Mouse (Mus musculus): Measurements from ENCODE around the gene Pacrg. TPM values are rescaled to one million over a fixed set of nuclear protein-coding genes. Genes with fewer than 3 reads are reported as not detected.
A peak's percentile ranks its signal among the peaks of the same experiment; 100 is the strongest.

Pacrg gene
- polyA plus RNA-seq (2017; shearing (Covaris generic)), result not detected

DNA sequence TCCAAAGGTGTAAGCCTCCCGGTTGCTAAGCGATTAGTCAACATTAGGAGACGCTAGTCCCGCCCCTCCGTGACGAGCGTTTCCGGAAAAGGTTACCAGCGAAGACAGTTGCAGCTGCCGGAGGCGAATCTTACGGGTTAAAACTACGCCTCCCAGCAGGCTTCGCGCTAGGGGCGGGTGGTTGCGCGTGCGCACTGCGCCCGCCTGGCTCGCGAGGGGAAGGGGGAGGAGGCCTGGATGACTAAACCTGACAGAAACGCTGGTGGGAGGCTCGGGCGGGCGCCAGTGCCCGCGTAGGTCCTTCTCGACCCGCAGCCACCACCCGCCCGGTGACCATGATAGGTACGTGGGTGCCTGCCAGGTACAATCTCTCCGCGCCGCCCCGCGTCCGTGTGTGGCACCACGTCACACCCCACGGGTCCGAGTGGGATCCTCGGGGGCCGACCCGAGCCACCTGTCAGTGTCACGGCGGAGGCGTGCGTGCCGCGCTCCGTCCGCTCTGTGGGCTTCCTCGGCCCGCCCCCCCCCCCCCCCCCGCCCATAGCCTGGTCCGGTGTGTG is at the start of gene Pacrg, which contains the start of gene Prkn:
TSS of gene Pacrg (minus strand) at position 164 of the 560 bp plus-strand sequence.
TSS of gene Prkn (plus strand) at position 237 of the 560 bp plus-strand sequence.
- peak; percentile 98 for ATAC-seq

DNA sequence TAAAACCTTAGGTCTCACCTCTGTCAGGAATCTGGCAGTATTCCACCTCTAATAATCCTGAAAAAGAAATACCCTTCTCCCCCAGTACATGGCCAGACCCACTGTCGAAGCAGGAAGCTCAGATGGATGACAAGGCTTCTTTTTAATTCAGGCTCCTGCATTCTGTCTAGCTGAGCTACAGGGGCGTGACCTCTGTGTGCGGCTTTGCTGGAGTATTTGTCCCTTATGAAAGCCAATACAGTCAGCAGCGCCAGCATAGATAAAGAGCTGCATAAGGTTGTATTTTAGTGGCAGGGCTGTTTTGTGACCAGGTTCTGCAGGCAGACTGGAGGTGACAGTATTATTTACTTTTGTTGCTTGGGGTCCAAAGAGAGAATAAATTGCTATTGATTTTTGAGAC is 47.8 kb upstream of the Pacrg start:
- no peak for ATAC-seq

- no peak for ATAC-seq
Observed at GRCm38 (mm10) chr17:10882260-10882659, 42.1 kb upstream of the Pacrg start.

DNA sequence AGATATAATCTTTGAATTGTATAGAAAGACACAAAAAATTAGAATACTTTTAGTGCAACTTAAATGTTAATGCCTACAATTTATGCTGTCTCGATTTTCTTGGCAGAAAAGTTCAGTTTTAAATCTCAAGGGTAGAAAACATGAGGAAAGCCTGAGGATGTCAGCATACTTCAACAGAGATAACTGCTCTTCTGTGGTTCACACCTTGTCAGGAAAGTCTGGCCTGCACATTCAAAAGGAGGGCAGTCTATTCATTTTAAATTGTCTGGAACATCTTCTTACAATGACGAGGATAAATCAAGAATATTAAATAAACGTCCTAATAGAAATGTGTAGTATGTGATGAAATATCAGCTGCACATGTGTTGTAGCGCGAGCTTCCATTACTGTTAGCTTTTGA is 38.9 kb upstream of the Pacrg start:
- no peak for ATAC-seq

DNA sequence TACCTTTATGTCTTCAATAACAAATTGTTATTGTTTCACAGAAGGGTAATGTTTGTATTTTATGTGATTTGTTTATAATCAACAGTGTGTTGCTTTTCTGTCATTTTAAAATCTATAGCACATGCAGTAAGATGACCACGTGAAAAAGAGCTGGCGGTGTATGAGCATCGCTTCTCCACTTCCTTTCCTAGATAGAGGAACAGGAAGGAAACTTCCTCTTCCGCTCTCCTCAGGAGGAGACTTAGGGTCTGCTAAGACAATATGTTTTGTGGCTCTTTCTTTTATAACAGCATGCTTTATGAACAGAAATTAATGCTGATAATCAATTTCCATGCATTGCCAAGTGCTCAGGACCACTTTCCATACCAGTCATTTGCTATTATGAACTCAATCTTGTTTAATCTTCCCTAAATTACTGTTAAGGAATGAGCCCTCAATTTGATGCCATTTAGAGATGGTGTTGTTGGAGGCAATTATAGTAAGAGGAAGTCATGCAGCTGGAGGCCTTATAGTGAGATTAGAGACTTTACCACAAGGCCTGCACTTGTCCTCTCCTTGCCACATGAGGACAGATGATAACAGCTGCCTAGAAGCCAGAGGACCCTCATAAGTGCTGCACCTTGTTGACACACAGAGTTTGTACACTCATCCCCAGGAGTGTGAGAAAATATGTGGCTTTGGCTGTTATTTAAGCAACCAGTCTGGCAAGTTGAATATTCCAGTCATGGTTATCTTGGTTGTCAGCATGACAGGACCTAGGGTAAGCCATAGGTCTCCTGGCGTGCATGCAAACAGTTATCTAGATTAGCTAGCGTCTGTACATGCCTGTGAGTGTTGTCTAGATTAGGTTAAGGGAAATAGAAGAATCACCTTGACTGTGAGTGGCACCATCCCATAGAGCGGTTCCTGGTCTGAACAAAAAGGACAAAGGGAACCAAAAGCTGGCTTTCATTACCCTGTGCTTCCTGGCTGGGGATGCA is 34.4 kb upstream of the Pacrg start:
- ATAC-seq, result no peak

GRCm38 (mm10) chr17:10854207-10854606 is 14.1 kb upstream of the Pacrg start:
- no peak for ATAC-seq

DNA sequence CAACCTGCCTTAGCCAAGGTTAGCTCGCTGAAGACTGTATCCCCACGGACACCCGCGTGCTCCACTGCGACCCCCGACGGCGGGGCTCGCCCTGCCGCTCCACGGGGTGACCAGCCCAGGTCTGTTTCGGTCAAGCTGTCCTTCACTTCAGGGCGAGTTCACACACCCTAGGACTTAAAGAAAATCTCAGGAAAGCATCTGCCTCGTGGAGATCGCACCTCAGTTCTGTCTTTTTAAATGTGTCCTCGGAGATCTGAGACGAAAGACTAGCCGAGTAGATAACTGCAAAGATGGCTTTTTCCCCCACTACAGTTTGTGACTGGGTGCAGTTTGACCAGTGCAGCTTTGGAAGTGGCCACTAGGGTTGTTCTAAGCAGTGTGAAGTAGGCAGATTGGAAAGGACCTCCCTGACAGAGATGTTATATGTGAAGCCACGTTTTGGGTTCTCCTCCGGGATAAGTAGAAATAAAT is 655 bp upstream of the Pacrg start:
- no peak for ATAC-seq

GRCm38 (mm10) chr17:10818971-10819370 is 21.1 kb downstream of the Pacrg start:
- no peak for ATAC-seq

DNA sequence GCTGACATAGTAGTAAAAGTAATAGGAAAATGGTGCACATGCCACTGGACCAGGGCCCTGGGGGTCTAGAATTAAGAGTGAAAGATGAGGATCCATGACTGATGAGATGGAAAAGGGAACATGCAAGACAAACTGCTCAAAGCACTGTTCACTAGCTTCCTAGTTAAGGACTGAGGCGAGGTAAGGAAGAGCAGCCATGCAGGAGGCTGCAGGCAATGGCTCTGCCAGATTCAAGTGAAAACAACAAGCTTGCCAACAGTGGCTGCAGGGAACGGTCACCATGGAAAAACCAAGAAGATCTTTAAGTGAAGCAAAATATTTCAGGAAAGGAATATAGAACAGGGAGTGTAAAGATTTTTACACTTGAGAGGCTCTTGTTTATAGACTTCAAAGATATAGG is 31.5 kb downstream of the Pacrg start:
- no peak for ATAC-seq

- no peak for ATAC-seq
Observed at GRCm38 (mm10) chr17:10807261-10807998, 32.7 kb downstream of the Pacrg start.

GRCm38 (mm10) chr17:10806692-10807091 is 33.4 kb downstream of the Pacrg start:
- ATAC-seq, result no peak

DNA sequence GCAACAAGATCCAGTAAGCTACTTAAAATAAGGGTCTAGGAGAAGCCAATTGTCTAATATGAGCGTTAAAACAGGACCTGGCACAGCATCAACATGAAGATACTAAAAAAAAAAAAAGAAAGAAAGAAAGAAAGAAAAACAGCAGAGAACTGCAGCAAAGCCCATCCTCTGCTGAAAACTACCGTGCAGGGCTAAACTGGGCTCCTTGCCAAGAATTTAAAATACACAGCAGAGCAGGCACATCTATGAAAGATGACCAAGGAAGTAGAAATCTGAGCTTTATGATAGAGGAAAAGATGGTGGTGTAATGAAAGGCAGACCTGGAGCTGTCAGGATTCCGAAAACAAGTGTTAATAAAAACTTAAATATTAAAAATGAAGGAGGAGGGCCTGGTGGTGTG is 48.5 kb downstream of the Pacrg start:
- ATAC-seq, result no peak

DNA sequence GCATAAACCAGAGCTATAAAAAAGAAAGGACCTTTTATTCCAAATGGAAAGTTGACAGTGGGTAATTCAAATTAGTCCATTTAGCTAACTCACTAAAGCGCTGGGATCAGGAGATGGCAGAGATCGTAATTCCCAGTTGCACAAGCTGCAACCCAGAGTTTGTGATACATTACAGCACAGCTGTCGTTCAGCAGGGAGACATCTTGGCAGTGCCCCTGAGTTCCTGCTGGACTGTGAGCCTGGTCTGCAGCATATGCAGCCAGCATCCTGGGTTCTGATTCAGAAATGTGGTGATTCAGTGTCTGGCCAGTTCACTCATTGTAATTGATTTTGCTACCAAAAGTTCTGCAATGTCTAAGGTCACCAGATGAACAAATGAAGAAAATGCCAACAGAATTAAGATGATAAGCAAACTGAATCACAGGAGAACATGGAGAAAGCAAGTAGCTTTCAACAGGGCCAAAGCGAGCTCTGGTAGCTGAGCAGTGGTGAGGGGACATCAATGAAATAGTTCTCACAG is 55.6 kb downstream of the Pacrg start:
- ATAC-seq, result no peak

- no peak for ATAC-seq
Observed at GRCm38 (mm10) chr17:10776503-10776902, 63.6 kb downstream of the Pacrg start.

DNA sequence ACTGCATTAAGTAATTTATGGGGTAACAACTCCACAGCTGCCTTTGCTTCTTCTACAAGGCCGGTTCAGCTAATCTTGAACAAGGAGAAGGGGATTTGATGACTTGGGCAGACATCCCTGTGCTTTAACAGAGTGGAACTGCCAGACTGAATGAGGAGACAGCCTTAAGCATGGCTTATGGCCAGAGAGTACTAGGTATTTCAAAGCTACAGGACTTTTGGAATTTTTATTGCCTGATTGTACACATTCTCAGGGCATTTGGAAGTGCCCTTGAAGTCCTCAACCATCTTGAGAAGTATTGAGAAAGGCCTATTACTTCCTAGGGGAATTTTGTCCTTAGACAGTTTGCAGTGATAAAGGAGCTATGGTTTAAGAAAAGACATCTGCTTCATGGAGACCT is 65.6 kb downstream of the Pacrg start:
- no peak for ATAC-seq

DNA sequence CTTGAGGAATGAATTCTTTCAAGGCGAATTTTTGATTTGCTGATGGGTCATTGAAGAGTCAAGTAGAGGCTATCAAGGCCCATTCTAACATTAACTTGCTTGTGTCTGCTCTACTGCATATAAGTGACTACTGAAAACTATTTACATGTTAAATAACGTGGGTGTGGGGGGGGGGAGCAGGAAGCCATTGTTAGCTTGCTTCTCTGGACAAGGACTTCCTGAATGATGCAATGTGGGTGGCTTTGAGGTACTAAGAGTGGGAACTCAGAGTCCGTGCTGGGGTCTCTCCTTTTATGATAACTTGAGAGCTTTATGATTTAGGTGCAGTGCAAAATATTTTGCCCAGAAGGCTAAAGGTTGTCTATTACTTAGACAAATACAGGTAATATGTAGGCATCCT is 67.9 kb downstream of the Pacrg start:
- ATAC-seq, result no peak

GRCm38 (mm10) chr17:10769873-10770272 is 70.2 kb downstream of the Pacrg start:
- ATAC-seq, result no peak

GRCm38 (mm10) chr17:10766735-10767406 is 73.2 kb downstream of the Pacrg start:
- ATAC-seq, result no peak

GRCm38 (mm10) chr17:10764343-10764742 is 75.8 kb downstream of the Pacrg start:
- no peak for ATAC-seq

- ATAC-seq, result no peak
Observed at GRCm38 (mm10) chr17:10757455-10757854, 82.7 kb downstream of the Pacrg start.

DNA sequence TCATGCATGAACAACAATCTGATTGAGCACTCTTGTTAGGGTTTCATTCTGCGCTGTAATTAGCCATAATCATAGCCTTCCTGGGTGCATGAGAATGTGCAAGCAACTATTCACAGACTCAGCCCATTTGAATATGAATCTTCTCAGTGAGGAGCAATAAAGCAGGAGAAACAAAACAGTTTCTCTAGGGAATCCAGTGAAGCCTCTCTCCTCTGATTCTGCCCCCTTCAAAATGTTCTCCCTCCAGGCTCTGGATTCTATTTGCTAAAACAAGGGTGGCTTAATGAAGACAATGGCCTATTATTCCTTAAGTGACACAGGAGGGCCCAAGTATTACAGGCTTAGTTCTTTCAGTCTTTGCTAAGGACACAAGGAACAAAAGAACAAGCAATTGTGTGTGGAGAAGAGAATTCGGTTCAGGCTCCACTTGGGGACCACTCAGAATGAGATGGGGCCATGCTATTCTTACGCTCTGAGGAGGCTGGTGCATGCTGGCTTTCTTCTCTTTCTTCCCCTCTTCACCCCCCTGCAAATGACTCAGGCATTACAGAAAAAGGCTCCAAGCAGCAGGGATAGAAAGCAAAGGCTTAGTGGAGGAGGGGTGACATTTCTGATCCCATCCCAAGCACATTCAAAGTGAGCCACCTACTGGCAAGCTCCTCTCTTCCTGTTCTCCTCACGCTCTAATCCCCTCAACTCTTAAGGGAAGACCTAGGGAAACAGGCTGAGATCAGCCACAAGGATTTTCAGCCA is 95.2 kb downstream of the Pacrg start:
- no peak for ATAC-seq

DNA sequence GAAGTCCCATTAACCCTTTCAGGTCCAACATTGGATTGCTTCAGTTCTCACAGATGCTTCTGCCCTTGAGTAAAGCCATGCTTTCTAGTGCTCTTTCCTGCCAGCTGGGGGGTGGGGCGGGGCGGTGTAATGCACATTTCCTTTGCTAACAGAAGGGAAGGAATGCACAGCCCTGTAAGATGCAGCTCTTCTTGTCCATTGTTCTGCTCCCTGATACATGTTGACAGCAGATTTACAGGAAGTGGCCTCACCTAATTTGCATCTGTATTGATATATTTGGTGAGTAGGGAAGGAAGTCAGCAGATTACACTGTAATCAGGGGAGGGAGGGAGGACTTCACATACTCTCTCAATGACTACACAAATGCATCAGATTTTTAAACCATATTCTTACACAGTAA is 100.0 kb downstream of the Pacrg start:
- no peak for ATAC-seq
